Mouse (Mus musculus) heart, postnatal 14 days (tissue): ENCODE results near the gene Pcca. TPM values are rescaled to one million over a fixed set of nuclear protein-coding genes. Genes with fewer than 3 reads are reported as not detected.
A peak's percentile ranks its signal among the peaks of the same experiment; 100 is the strongest.

Source experiments
- DNase-seq, 2 experiments: peaks; one replicate each; pipeline ENCODE4 v3.0.0; 2021 to 2022
- intact Hi-C: fragments of 180-260 bp; cut with DNase I; formaldehyde crosslinking; loops from one replicate; pipeline ENCODE4 v1.15.1; 2025
- total RNA-seq, 2 experiments: library from RNA; stranded (reverse); gene quantifications; 2 replicates each; pipeline ENCODE4 v1.2.3; 2021

The Pcca gene
- total RNA-seq, 2 experiments from 2014 or later, result 58.6 to 63.4 TPM

DNA sequence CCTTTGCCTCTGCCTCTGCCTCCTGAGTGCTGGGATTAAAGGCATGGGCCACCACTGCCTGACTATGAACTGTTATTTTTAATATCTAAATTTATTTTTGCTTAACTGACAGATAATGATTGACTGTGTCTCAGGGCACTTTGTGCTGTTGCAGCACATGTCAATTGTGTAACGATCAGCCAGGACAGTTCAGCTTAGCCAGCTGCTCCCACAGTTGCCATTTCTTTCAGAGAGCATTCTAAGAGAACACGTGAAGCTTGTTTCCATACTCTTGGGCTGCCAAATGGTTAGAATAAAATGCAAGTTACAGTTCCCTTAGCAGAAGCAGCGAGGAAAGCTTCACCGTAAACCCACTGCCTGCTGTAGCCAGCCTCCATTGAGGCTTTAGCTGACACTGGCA lies 266.2 kb downstream of the Pcca start:
- no peak for DNase-seq
- intact Hi-C loops, result no loop called here

- intact Hi-C loops, result no loop called here
- DNase-seq, result no peak
Observed at GRCm38 (mm10) chr14:122821002-122821401, 286.9 kb downstream of the Pcca start.

- intact Hi-C loops, result no loop called here
- DNase-seq, result no peak
Observed at GRCm38 (mm10) chr14:122823791-122824190, 289.7 kb downstream of the Pcca start.

DNA sequence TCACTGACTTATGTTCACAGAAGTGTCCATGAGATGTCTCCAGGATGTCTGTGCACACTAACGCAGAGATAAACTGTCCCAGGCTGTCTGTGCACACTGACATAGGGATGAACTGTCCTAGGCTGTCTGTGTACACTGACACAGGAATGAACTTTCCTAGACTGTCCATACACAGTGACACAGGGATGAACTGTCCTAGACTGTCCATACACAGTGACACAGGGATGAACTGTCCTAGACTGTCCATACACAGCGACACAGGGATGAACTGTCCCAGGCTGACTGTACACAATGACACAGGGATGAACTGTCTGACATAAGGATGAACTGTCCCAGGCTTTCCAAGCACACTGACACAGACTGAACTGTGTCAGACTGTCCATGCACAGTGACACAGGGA lies 291.3 kb downstream of the Pcca start:
- DNase-seq, result no peak

GRCm38 (mm10) chr14:122830433-122830832 lies 296.3 kb downstream of the Pcca start:
- intact Hi-C loops, result no loop called here
- no peak for DNase-seq

More for the DNA sequence above, 291.3 kb downstream of the Pcca start:
- intact Hi-C loops, result no loop called here

DNA sequence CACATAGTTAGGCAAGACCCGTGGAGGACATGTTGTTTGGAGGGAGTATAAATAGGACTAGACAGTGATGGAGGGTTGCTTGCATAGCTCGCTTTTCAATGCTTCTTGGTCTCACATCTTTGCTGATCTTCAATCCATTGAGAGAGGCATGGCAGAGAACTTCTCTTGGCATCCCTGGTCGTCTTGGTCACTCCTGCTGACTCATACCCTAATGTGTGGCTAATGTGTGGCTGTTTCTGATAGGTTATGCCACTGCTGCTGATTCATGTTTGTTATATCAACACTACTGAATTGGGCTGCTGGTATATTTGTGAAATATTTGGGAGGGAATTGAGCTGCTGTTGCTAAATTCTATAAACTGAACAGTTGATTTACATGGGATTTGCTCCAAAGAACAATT lies 299.5 kb downstream of the Pcca start:
- no peak for DNase-seq
- intact Hi-C loops, result no loop called here

GRCm38 (mm10) chr14:122834753-122835152 lies 300.6 kb downstream of the Pcca start:
- intact Hi-C loops, result no loop called here
- no peak for DNase-seq

DNA sequence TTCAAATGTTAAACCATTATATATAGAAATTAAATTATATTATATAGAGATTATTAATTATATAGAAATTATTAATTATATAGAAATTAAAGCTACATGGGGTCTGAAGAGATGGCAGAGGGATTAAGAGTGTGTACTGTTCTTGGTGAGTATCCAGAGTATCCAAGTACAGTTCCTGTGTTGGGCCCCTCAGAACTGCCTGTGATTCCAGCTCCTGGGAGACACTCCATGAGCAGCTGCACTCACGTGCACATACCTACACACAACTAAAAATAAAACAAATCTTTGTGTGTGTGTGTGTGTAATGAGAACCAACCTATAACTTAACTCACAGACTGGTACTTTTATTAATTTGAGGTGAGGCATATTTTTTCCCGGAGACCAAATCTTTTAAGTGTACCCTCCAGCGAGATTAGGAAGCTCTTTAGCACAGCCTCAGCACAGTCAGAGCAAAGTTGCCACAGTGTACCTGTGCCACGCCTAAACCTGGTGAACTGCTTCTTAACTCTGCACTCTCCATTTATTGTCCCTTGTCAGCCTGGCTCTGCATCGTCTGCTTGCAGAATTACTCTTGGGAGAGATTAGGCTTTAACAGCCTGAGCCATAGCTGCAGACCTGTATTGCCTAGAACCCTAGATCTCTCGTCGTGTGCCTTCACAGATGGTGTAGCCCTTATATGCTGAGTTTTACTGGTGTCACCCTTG lies 301.5 kb downstream of the Pcca start:
- no peak for DNase-seq
- intact Hi-C loops, result no loop called here

DNA sequence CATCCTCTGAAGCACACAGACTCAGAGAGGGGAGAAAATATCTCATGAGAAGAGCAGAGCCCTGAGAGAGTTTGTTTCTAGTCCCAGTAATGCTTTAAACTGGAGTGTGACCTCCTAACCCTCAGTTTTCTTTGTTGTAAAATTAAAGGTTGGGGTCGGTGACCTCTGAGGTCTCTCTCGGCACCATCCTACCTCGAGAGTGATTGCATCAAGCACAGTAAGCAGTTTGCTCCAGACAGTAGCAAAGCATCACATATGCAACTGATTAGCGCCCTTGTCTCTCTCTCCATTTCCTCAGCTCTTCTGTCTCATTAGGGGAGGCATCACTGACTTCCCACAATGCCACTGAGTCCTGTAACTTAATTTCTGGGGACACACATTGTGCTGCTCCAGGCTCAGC lies 302.1 kb downstream of the Pcca start:
- intact Hi-C loops, result no loop called here
- no peak for DNase-seq

- intact Hi-C loops, result no loop called here
- DNase-seq, result no peak
Observed at GRCm38 (mm10) chr14:122837018-122837417, 302.9 kb downstream of the Pcca start.

GRCm38 (mm10) chr14:122852506-122853057 lies 318.5 kb downstream of the Pcca start:
- DNase-seq, result no peak
- intact Hi-C loops, result no loop called here

- DNase-seq, result no peak
- intact Hi-C loops, result no loop called here
Observed at GRCm38 (mm10) chr14:122859792-122860191, 325.7 kb downstream of the Pcca start.

- intact Hi-C loops, result no loop called here
- peak in 1 of 2 experiments; percentile 24 for DNase-seq
Observed at GRCm38 (mm10) chr14:122862623-122863022, 328.5 kb downstream of the Pcca start.

DNA sequence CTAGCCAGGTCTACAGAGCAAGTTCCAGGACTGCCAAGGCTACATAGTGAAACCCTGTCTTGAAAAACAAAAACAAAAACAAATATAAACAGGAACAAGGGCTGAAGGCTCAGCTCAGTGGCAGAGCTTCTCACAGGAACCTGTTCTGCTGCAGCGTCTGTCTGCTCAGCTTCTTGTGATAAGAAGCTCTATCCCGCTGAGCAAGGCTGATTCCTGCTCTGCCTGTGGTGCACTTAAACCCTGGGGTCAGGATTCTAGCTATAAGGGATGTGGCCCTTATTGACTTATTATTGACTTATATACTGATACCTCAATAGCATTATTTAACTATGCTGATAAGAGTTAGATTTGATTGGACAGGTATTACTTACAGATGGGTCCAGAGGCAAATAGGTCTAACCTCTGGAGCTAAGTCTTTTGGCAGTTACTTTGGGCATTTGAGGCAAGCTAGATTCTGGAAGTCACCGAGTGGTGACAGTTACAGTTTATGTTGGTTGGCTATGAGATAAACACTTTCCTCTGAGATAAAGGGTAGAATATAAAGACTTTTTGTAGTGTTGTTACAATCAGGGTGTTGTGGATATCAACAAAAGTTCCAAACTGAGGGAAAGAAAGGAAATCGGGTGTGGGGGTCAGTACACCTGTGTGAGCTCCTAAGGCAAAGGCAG lies 331.5 kb downstream of the Pcca start:
- no peak for DNase-seq
- intact Hi-C loops, result no loop called here

DNA sequence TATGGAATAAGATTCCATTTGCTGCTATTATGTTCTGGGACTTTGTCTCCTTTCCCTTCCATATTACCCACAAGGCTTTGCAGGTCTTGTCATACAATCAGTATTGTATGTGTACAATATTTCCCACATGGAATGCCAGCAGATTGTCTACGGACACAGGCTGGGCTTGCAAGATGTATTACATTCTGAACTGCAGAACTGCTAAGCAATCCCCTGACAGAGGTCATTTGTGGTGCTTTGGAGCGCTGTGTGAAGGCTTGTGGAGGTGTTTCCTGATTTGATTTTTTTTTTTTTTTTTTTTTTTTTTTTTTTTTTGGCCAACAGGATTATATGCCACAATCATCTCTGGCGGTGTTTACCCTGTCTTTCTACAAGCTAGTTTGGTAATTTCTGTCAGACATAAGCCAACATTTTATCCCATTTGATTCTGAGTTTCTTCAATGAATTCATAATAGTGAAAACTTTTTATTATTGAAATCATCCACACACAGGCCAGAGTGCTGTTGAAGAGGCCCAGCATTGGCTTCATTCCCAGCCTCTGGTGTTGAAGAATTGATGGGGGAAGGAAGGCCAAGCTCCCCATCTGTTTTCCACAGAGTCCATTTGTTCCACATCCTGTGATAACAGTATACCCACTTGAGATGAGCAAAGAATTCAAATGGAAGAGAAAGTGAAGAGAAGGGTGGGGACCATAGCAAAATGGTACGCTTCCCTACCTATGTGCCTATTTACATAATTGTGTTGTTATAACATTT lies 333.6 kb downstream of the Pcca start:
- intact Hi-C loops, result no loop called here
- peak; percentile 27 to 36 for DNase-seq

DNA sequence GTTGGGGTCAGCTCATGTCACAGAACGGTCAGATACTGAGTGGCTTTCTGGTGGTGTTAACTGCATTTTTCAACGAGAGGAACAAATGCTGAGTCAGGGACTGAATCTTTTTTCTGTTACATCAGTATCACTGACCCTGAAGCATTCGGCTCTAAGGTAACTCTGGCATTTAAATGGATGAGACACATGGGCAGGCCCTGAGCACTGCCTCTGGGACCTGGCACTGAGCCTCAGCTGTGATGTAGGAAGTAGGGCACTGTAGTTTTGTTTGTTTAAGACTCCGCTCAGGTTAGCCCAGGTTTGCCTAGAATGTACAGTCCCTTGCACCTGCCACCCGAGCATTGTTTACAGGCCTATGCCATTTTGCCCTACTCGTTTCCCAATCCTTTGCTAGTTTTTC lies 335.7 kb downstream of the Pcca start:
- DNase-seq, result no peak
- intact Hi-C loops, result loop anchor here (10.0 kb wide), 2 partner anchors 235 to 675 kb away; no protein-coding TSS in a partner anchor

GRCm38 (mm10) chr14:122871841-122872580 lies 337.9 kb downstream of the Pcca start:
- intact Hi-C loops, result loop anchor here (10.0 kb wide), 2 partner anchors 237 to 677 kb away; no protein-coding TSS in a partner anchor
- no peak for DNase-seq

GRCm38 (mm10) chr14:122872612-122873011 lies 338.5 kb downstream of the Pcca start:
- intact Hi-C loops, result loop anchor here (10.0 kb wide), 2 partner anchors 238 to 678 kb away; no protein-coding TSS in a partner anchor

GRCm38 (mm10) chr14:122875056-122875455 lies 340.9 kb downstream of the Pcca start:
- DNase-seq, result no peak
- intact Hi-C loops, result loop anchor here (5.0 to 10.0 kb wide), 3 partner anchors 240 to 680 kb away; no protein-coding TSS in a partner anchor

More at GRCm38 (mm10) chr14:122872612-122873011, 338.5 kb downstream of the Pcca start:
- DNase-seq, result no peak

GRCm38 (mm10) chr14:122875636-122876035 lies 341.5 kb downstream of the Pcca start:
- intact Hi-C loops, result loop anchor here (1.0 to 10.0 kb wide), 4 partner anchors 241 to 681 kb away; no protein-coding TSS in a partner anchor
- DNase-seq, result no peak
